Mouse (Mus musculus): ENCODE results near the gene Slc38a11.

GRCm38 (mm10) chr2:65340839-65341238 lies 23.0 kb downstream of the Slc38a11 start:
- TF ChIP-seq CTCF (conservative IDR thresholded peaks at IDR 0.05; ENCODE audit: low read length): no peak
- no peak for TF ChIP-seq NANOG (IDR thresholded peaks at IDR 0.05; ENCODE audit: borderline replicate concordance, low read length)
- no peak for TF ChIP-seq POU5F1 (IDR thresholded peaks at IDR 0.05; ENCODE audit: borderline replicate concordance, low read length)

Measured in E14TG2a.4 (cell line).